Mouse (Mus musculus) heart, embryonic 11.5 days (tissue): Measurements from ENCODE around the gene Gm10382. TPM values are rescaled to one million over a fixed set of nuclear protein-coding genes. Genes with fewer than 3 reads are reported as not detected.

Experiments used
- ATAC-seq: fragments of 200-750 bp; cut with Nextera tagmentation; replicated peaks from 2 replicates; pipeline ENCODE4 v1.8.0; 2017; ENCODE audit warnings: moderate library complexity; ENCODE audit not compliant: insufficient number of reproducible peaks, low FRiP score, low TSS enrichment
- H3K27ac ChIP-seq: fragments of 300-500 bp; sonication (generic); 2 replicates; pipeline ENCODE4 v1.5.1; 2014; ENCODE audit warnings: mild to moderate bottlenecking, low read depth, low read length
- H3K27me3 ChIP-seq: fragments of 300-500 bp; sonication (generic); 2 replicates; pipeline ENCODE4 v1.6.1; 2014; ENCODE audit warnings: mild to moderate bottlenecking, low read length, mixed read lengths; ENCODE audit not compliant: control insufficient read depth, insufficient read depth
- H3K36me3 ChIP-seq: fragments of 300-500 bp; sonication (generic); 2 replicates; pipeline ENCODE4 v1.6.1; 2014; ENCODE audit warnings: mild to moderate bottlenecking, low read length, moderate library complexity, mixed read lengths; ENCODE audit not compliant: control insufficient read depth, insufficient read depth
- H3K4me1 ChIP-seq: fragments of 300-500 bp; sonication (generic); 2 replicates; pipeline ENCODE4 v1.6.1; 2014; ENCODE audit warnings: low read length; ENCODE audit not compliant: control insufficient read depth, insufficient read depth
- H3K4me2 ChIP-seq: fragments of 300-500 bp; sonication (generic); 2 replicates; pipeline ENCODE4 v1.6.1; 2014; ENCODE audit warnings: mild to moderate bottlenecking, moderate library complexity
- H3K4me3 ChIP-seq: fragments of 300-500 bp; sonication (generic); 2 replicates; pipeline ENCODE4 v1.5.1; 2014; ENCODE audit warnings: low read depth, low read length
- H3K9ac ChIP-seq: fragments of 300-500 bp; sonication (generic); 2 replicates; pipeline ENCODE4 v1.6.1; 2014; ENCODE audit warnings: mild to moderate bottlenecking, low read depth, low read length, moderate library complexity
- H3K9me3 ChIP-seq: fragments of 300-500 bp; sonication (generic); replicated peaks from 2 replicates; pipeline ENCODE4 v1.6.1; 2016; ENCODE audit warnings: low read length; ENCODE audit not compliant: control insufficient read depth
- WGBS: fragments of 180-500 bp; shearing (Covaris S2); extraction: QIAGEN DNeasy Blood & Tissue Kit; methylation state at CpG from one replicate; pipeline ENCODE4 v1.1.7; 2014; ENCODE audit not compliant: insufficient replicate concordance; 5-methylcytosine and 5-hydroxymethylcytosine counted together
- polyA plus RNA-seq: library from polyadenylated mRNA; unstranded; fragments of >200 nt; fragmentation: Nextera tagmentation; extraction: Ambion mirVana; gene quantifications from 2 replicates; pipeline ENCODE4 v1.2.1, GENCODE M21; 2014

Gm10382 gene
- polyA plus RNA-seq, 1 experiment from 2014 or later, result 0.42 TPM

- H3K9ac ChIP-seq, result peak overlapping the region; percentile 74
- no peaks in the 10 kb centered on the region for H3K9me3 ChIP-seq
- H3K36me3 ChIP-seq, result no peaks in the 10 kb centered on the region
- ATAC-seq, result no peak
- peak overlapping the region; percentile 65 for H3K4me2 ChIP-seq
- 18% methylated on average over 23 of the region's 25 CpGs for WGBS
- peak overlapping the region; percentile 39 for H3K4me3 ChIP-seq
- H3K4me1 ChIP-seq, result peaks cover 30% of the 10 kb centered on the region
- H3K27me3 ChIP-seq, result no peaks in the 10 kb centered on the region
- peak overlapping the region; percentile 99 for H3K27ac ChIP-seq
Measured at GRCm38 (mm10) chr5:125393622-125394603, 4.8 kb downstream of the Gm10382 start.

GRCm38 (mm10) chr5:125395008-125395407 is 5.9 kb downstream of the Gm10382 start:
- Histone ChIP-seq H3K9ac (no peak overlapping the region), H3K4me3 (no peak overlapping the region), H3K36me3 (no peaks in the 10 kb centered on the region), H3K4me2 (peak overlapping the region; percentile 65), H3K4me1 (peaks cover 30% of the 10 kb centered on the region), H3K9me3 (no peaks in the 10 kb centered on the region), H3K27ac (peak overlapping the region; percentile 99), H3K27me3 (no peaks in the 10 kb centered on the region)
- WGBS, result 73% methylated on average over 3 of the region's 3 CpGs
- ATAC-seq, result no peak

GRCm38 (mm10) chr5:125400903-125401302 is 11.8 kb downstream of the Gm10382 start:
- Histone ChIP-seq H3K36me3 (no peaks in the 10 kb centered on the region), H3K9me3 (no peaks in the 10 kb centered on the region), H3K27ac (no peak overlapping the region), H3K27me3 (no peaks in the 10 kb centered on the region), H3K4me1 (no peaks in the 10 kb centered on the region), H3K4me2 (no peak overlapping the region), H3K4me3 (no peak overlapping the region), H3K9ac (no peak overlapping the region)
- ATAC-seq, result no peak
- WGBS, result 45% methylated on average over 7 of the region's 7 CpGs

- Histone ChIP-seq H3K9ac (no peak overlapping the region), H3K27ac (no peak overlapping the region), H3K9me3 (no peaks in the 10 kb centered on the region), H3K27me3 (no peaks in the 10 kb centered on the region), H3K36me3 (no peaks in the 10 kb centered on the region), H3K4me2 (no peak overlapping the region; the same call in 1 of the 2 replicates), H3K4me3 (no peak overlapping the region), H3K4me1 (peaks cover 4% of the 10 kb centered on the region)
- no peak for ATAC-seq
- 56% methylated on average over 10 of the region's 10 CpGs for WGBS
Measured at GRCm38 (mm10) chr5:125402476-125402875, 13.4 kb downstream of the Gm10382 start.

- no peak overlapping the region for H3K27ac ChIP-seq
- 48% methylated on average over 6 of the region's 6 CpGs for WGBS
Measured at GRCm38 (mm10) chr5:125402991-125403390, 13.9 kb downstream of the Gm10382 start.

GRCm38 (mm10) chr5:125403481-125404465 is 14.7 kb downstream of the Gm10382 start:
- H3K36me3 ChIP-seq, result no peaks in the 10 kb centered on the region
- H3K9ac ChIP-seq, result peak overlapping the region; percentile 44; the same call in 1 of the 2 replicates
- H3K27ac ChIP-seq, result peak overlapping the region; percentile 32; the same call in 1 of the 2 replicates
- ATAC-seq, result 0 out of 2 replicates have a peak, but pooled peaks have one; percentile 23
- H3K4me1 ChIP-seq, result peaks cover 4% of the 10 kb centered on the region
- no peaks in the 10 kb centered on the region for H3K27me3 ChIP-seq
- WGBS, result 11% methylated on average over 31 of the region's 31 CpGs
- peak overlapping the region; percentile 68 for H3K4me2 ChIP-seq
- peak overlapping the region; percentile 47 for H3K4me3 ChIP-seq
- H3K9me3 ChIP-seq, result no peaks in the 10 kb centered on the region

More at GRCm38 (mm10) chr5:125402991-125403390, 13.9 kb downstream of the Gm10382 start:
- ATAC-seq, result no peak
- H3K36me3 ChIP-seq, result no peaks in the 10 kb centered on the region
- no peak overlapping the region for H3K9ac ChIP-seq
- no peaks in the 10 kb centered on the region for H3K27me3 ChIP-seq
- H3K4me2 ChIP-seq, result no peak overlapping the region
- peaks cover 4% of the 10 kb centered on the region for H3K4me1 ChIP-seq
- H3K9me3 ChIP-seq, result no peaks in the 10 kb centered on the region
- H3K4me3 ChIP-seq, result no peak overlapping the region

- H3K27me3 ChIP-seq, result no peaks in the 10 kb centered on the region
Measured at GRCm38 (mm10) chr5:125404536-125404902, 15.4 kb downstream of the Gm10382 start.

GRCm38 (mm10) chr5:125404903-125405545 is 15.9 kb downstream of the Gm10382 start:
- Histone ChIP-seq H3K4me3 (peak overlapping the region; percentile 70), H3K27me3 (no peaks in the 10 kb centered on the region), H3K4me2 (peak overlapping the region; percentile 85), H3K36me3 (no peaks in the 10 kb centered on the region), H3K9ac (peak overlapping the region; percentile 69), H3K27ac (peak overlapping the region; percentile 84), H3K4me1 (peaks cover 9% of the 10 kb centered on the region), H3K9me3 (no peaks in the 10 kb centered on the region)
- no peak; the same call in 1 of the 2 replicates for ATAC-seq
- under 1% methylated on average over 28 of the region's 28 CpGs for WGBS

More at GRCm38 (mm10) chr5:125404536-125404902, 15.4 kb downstream of the Gm10382 start:
- Histone ChIP-seq H3K4me2 (peak overlapping the region; percentile 85), H3K9me3 (no peaks in the 10 kb centered on the region), H3K4me3 (peak overlapping the region; percentile 70), H3K27ac (peak overlapping the region; percentile 84), H3K4me1 (peaks cover 4% of the 10 kb centered on the region), H3K9ac (peak overlapping the region; percentile 69), H3K36me3 (no peaks in the 10 kb centered on the region)
- ATAC-seq, result no peak
- WGBS, result 4% methylated on average over 7 of the region's 7 CpGs
